Mouse (Mus musculus): ENCODE results near the gene Slc26a11.
A peak's percentile ranks its signal among the peaks of the same experiment; 100 is the strongest.

Slc26a11 gene

DNA sequence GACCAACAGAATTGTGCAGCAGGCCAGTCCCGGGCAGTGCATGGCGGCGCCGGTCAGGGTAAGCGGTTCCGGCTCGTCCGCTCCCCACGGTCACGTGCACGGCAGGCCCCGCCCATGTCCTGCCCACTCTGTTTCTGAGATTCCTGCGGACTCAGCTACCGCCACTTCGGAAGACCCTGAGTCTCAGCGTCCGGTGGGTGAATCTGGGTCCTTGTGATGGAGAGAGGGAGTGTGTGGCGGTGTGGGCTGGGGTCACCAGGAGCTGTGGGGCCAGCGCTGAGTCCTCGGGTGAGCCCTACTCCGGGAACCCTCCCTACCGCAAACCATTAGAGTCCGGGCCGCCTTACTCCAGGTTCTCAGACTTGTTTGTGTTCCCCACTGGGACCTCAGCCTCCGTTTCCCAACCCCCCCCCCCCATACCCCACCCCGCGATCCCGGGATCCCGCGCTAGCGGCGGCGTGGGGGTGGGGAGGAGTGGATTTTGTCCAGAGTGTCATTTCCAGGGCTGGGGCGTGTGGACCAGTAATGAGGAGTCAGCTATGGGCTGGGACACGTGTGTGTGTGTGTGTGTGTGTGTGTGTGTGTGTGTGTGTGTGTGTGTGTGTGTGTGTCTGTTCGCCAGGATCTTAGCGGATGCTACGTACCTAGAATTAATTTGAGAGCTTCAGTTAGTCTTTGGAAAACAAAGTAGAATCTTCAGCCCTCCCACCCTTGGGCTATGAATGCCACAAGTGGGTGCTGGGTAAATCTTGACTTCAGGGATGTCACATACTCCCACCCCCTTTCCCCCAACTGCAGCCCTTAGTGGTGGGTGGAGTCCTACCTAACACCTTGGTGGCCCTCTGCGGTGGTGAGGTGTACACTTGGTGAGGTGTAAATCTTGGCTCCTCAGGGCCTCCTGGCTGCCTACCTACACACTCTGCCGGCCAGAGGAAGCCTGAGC lies at the start of gene Slc26a11, which contains the start of gene Sgsh:
Gene Slc26a11 (plus strand): TSS at position 115 of the 943 bp plus-strand sequence.
Gene Sgsh (minus strand): TSS at position 94 of the 943 bp plus-strand sequence.
- DNase-seq (ENCODE audit: low spot score in 2 of 2): peak; percentile 85 to 91

- peak in 1 of 2 experiments; percentile 36 for DNase-seq (ENCODE audit: low spot score in 2 of 2)
These were observed 48.3 kb upstream of the Slc26a11 start for GRCm38 (mm10) chr11:119306762-119307657.

- no peak for DNase-seq (ENCODE audit: low spot score in 2 of 2)
These were observed 47.8 kb upstream of the Slc26a11 start, which contains the start of gene Card14 for GRCm38 (mm10) chr11:119307658-119307867. Gene Card14 (plus strand): TSS chr11:119307768.

DNA sequence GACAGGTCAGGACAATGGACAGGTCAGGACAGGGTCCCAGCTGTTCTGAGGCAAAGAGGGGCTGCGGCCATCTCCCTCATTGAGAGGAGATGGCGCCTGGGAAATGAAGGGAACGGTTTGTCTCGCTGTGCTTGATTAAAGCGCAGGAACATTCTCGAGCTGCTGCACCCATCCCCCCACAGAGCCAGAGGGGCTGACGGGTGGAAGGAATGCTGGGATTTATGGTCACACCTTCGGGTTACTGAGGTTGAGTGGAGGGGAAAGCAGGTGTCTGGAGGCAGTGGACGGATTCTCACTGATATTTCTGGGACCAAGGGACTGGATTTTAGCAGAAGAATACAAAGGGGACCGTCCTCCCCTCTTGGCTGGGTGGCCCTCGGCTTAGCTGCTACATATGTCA lies 47.4 kb upstream of the Slc26a11 start:
- DNase-seq (ENCODE audit: low spot score in 2 of 2): no peak

DNA sequence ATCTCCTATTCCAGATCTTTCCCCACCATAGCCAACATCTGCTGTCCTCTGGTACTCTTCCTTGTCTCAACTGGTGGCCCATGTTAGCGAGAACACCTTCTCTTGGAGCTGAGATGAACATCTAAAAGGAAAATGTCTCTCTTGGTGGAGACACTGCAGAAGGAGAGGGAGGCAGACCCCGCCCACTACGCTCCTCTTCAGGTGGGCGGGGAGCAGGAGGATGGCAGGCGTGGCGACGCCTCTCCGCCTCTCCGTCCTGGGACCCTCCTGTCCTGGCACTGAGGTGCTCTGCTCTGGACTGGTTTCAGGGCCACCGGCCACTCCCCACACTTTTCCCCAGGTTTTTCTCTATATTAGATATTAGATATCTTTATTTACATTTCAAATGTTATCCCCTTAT lies 44.7 kb upstream of the Slc26a11 start:
- no peak for DNase-seq (ENCODE audit: low spot score in 2 of 2)

GRCm38 (mm10) chr11:119314252-119314936 lies 41.0 kb upstream of the Slc26a11 start:
- DNase-seq (ENCODE audit: low spot score in 2 of 2): no peak

DNA sequence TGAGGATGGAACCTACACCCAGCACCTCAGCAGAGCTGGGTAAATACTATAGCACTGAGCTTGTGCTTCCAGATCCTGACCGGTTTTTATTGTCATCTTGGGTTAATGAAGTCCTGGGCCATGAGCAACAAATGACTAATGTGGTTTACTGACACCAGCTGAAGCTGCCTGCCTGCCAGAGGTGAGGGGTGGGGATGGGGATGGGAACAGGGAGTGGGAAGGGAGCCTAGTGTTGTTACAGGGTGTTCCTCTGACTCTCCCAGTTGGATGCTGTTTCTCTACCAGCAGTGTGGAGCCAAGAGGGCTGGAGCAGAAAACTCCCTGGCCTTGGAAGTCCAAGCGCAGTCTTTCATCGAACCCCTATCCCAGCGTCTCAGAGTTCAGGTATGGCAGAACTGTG lies 38.6 kb upstream of the Slc26a11 start:
- peak in 1 of 2 experiments; percentile 38 for DNase-seq (ENCODE audit: low spot score in 2 of 2)

GRCm38 (mm10) chr11:119322521-119322920 lies 32.8 kb upstream of the Slc26a11 start:
- DNase-seq (ENCODE audit: low spot score in 2 of 2): no peak

GRCm38 (mm10) chr11:119325068-119325467 lies 30.3 kb upstream of the Slc26a11 start:
- no peak for DNase-seq (ENCODE audit: low spot score in 2 of 2)

DNA sequence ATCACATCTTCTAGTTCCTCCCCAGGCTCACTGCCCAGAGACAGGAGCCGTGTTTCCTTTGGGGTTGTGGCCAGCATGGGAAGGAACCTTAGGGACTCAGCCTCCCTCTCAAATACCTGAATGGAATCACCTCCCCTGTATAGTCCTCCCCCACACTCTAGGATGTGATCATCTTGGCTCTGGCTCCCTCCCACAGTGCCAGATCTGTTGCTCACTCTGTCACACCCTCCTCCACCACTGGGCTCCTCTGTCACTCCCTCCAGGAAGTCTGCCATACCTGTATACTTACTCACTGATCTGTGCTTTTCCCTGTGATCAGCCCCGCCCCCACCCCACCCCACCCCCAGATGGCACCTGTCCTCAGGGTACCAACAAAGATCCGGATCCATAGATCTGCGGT lies 24.8 kb upstream of the Slc26a11 start:
- no peak for DNase-seq (ENCODE audit: low spot score in 2 of 2)

- no peak for DNase-seq (ENCODE audit: low spot score in 2 of 2)
These were observed 23.4 kb upstream of the Slc26a11 start for GRCm38 (mm10) chr11:119331970-119332369.

DNA sequence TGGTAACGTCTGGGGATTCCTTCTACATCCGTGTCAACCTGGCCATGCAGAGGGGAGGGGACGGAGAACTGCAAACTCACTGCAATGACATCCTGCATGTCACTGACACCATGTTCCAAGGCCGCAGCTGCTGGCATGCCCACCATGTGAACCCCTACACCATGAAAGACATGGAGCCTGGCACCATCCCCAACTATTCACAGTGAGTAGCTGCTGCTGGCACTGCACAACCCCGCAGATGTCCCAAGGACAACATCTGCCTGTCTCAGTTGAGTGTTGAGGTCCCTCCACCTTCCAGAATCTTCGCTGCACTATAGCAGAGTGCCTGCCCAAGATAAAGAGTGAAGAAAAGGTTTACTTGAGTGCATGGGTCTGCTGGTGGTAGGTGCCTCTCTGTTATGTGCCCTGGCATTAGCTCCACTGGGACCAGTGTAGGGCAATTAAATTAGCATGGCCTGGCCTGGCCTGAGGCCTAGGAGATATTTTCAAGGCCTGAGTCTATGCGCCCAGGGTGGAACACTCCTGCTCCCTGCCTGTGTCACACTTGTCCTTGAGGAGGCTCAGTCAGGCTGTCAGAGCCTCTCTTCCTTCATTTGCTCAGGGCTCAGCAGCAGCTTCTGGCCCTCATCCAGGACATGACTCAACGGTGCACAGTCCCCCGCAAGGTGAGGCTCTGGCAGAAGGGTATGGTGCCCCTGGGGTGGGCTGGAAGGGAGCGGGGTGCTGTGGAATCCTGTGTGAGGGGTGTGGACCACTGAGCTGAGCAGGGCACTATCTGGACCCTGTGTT lies 16.9 kb upstream of the Slc26a11 start:
- no peak for DNase-seq (ENCODE audit: low spot score in 2 of 2)

GRCm38 (mm10) chr11:119339179-119339578 lies 16.2 kb upstream of the Slc26a11 start:
- no peak for DNase-seq (ENCODE audit: low spot score in 2 of 2)

DNA sequence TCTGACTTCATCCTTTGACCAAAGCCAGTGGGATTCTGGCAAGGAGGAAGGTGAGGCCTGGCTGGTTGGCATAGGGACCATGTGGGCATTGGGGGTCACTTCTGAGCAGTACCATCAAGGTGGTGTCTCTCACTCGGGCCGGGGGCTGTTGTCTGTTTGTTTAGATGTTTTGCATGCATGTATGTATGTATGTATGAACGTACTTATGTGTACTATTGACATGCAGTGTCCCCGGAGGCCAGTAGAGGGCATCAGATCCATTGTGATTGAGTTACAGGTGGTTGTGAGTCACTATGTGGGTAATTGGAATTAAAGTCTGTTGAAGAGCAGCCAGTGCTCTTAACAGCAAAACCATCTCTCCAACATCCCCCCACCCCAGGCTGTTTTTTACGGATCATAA lies 15.7 kb upstream of the Slc26a11 start:
- peak; percentile 56 to 68 for DNase-seq (ENCODE audit: low spot score in 2 of 2)

DNA sequence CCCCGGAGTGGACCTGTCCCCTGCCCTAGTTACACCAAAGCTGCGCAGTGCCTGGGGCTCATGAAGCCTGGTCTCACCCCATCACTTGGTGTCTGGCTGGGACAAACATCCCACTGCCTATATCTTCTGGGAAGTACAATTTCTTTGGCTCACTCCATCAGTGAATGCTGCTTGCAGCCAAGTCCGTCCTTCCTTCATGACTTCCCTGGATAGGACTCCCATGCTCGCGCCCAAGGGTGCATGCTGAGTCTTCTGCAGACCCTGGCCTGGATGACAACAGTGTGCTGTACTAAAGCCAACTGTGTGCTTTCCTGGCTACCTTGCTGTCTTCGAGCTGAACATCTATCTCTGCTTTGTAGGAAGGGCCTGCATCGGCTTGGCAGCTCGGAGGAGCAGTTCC lies 11.2 kb upstream of the Slc26a11 start:
- no peak for DNase-seq (ENCODE audit: low spot score in 2 of 2)

DNA sequence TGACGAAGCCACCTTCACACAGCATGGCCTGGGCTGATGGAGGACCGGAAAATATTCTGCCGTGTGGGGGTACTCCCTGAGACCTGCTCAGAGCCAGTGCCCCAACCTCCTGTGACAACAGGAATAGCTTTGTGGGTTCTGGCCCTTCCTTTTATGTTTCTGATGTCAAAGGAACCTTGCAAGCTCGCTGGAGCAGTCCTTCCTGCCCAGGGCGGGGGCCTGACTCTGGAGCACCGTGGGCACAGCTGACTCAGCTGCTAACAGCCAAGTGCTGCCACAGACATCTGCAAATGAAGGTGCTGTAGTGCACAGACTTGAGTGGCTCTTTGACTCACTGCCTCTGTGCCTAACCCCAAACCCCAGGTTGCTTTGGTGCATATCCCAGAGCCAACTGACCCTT lies 10.5 kb upstream of the Slc26a11 start:
- DNase-seq (ENCODE audit: low spot score in 2 of 2): no peak

- DNase-seq (ENCODE audit: low spot score in 2 of 2): no peak
These were observed 8.2 kb upstream of the Slc26a11 start for GRCm38 (mm10) chr11:119347125-119347524.

- no peak for DNase-seq (ENCODE audit: low spot score in 2 of 2)
These were observed 3.2 kb upstream of the Slc26a11 start for GRCm38 (mm10) chr11:119352113-119352512.

DNA sequence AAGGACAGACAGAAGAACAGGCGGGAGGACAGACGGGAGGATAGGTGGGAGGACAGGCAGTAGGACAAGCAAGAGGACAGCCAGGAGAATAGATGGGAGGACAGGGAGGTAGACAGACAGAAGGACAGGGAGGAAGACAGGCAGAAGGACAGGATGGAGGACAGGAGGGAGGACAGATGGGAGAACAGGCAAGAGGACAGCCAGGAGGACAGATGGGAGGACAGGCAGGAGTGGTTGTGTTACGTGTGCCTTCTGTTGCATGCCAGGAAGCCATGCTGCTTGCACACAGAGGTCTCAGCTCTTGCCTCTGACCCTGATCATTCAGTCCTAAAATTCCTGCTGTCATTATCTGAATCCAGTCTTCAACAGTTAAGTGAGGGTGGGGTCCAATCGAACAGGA lies 1.4 kb upstream of the Slc26a11 start:
- DNase-seq (ENCODE audit: low spot score in 2 of 2): no peak

GRCm38 (mm10) chr11:119354798-119355442 lies 437 bp upstream of the Slc26a11 start:
- peak; percentile 18 to 43 for DNase-seq (ENCODE audit: low spot score in 2 of 2)

DNA sequence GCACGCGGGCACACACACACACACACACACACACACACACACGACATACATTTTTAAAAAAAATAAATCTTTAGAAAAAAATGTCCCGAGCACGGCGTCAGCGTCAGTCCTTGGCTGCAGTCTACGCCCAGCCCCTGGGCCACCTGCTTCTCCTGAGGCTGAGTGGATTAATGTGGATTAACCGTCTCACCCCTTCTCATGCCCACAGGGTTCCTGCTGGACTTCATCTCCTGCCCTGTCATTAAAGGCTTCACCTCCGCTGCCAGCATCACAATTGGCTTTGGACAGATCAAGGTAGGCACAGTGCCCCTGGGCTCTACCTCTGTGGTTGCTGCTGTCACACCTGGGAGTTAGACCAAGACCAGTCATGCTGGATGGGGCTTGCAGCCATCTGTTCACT lies 3.7 kb downstream of the Slc26a11 start:
- no peak for DNase-seq (ENCODE audit: low spot score in 2 of 2)

All from urinary bladder, postnatal 36 days (tissue).